Mouse (Mus musculus): ENCODE data around the gene Exosc8. TPM values are rescaled to one million over a fixed set of nuclear protein-coding genes. Genes with fewer than 3 reads are reported as not detected.

Gene Exosc8
- total RNA-seq, 1 experiment from 2014 or later, result 35.4 TPM

- no peak for DNase-seq
Measured at GRCm38 (mm10) chr3:54681310-54682204, 53.6 kb downstream of the Exosc8 start.

Other genes with a start within 250 kb of the Exosc8 start
- 45.7 and 47.9 TPM in 2 replicates for gene Supt20, start 42.6 kb downstream of the Exosc8 start, total RNA-seq (2021)
- gene Gm21958, start 21.0 kb downstream of the Exosc8 start, total RNA-seq (2021), result not detected in 2 replicates
- gene Alg5, start 146 bp upstream of the Exosc8 start, total RNA-seq (2021), result 34.0 and 34.6 TPM in 2 replicates
- gene Smad9, start 20.2 kb upstream of the Exosc8 start, total RNA-seq (2021), result 10.6 and 12.0 TPM in 2 replicates
- 27.1 and 32.0 TPM in 2 replicates for gene Rfxap, start 72.4 kb upstream of the Exosc8 start, total RNA-seq (2021)
- not detected in 2 replicates for gene Sertm1, start 180.5 kb upstream of the Exosc8 start, total RNA-seq (2021)

All from adrenal gland, postnatal 14 days (tissue).